Mouse (Mus musculus) midbrain, embryonic 12.5 days (tissue): ENCODE measurements around the gene Cdkal1. TPM values are rescaled to one million over a fixed set of nuclear protein-coding genes. Genes with fewer than 3 reads are reported as not detected.

Experiments used
- ATAC-seq: fragments of 200-750 bp; cut with Nextera tagmentation; 2 replicates; pipeline ENCODE4 v1.8.0; 2017; ENCODE audit warnings: low read depth, moderate TSS enrichment, moderate library complexity; ENCODE audit not compliant: low FRiP score
- H3K27ac ChIP-seq: fragments of 300-500 bp; sonication (generic); replicated peaks from 2 replicates; pipeline ENCODE4 v1.5.1; 2016; ENCODE audit warnings: mild to moderate bottlenecking
- H3K27me3 ChIP-seq: fragments of 300-500 bp; sonication (generic); 2 replicates; pipeline ENCODE4 v1.6.1; 2016; ENCODE audit warnings: mild to moderate bottlenecking
- H3K36me3 ChIP-seq: fragments of 300-500 bp; sonication (generic); 2 replicates; pipeline ENCODE4 v1.6.1; 2016
- H3K4me1 ChIP-seq: fragments of 300-500 bp; sonication (generic); 2 replicates; pipeline ENCODE4 v1.6.1; 2016
- H3K4me2 ChIP-seq: fragments of 300-500 bp; sonication (generic); replicated peaks from 2 replicates; pipeline ENCODE4 v1.6.1; 2016; ENCODE audit warnings: mild to moderate bottlenecking, moderate library complexity
- H3K4me3 ChIP-seq: fragments of 300-500 bp; sonication (generic); 2 replicates; pipeline ENCODE4 v1.5.1; 2016; ENCODE audit warnings: mild to moderate bottlenecking
- H3K9ac ChIP-seq: fragments of 300-500 bp; sonication (generic); replicated peaks from 2 replicates; pipeline ENCODE4 v1.6.1; 2016; ENCODE audit warnings: mild to moderate bottlenecking, moderate library complexity
- H3K9me3 ChIP-seq: fragments of 300-500 bp; sonication (generic); 2 replicates; pipeline ENCODE4 v1.6.1; 2016; ENCODE audit warnings: mild to moderate bottlenecking
- WGBS: fragments of 180-500 bp; shearing (Covaris S2); methylation state at CpG from one replicate; pipeline ENCODE4 v1.1.7; 2016; 5-methylcytosine and 5-hydroxymethylcytosine counted together
- polyA plus RNA-seq: library from polyadenylated mRNA; unstranded; fragments of >200 nt; fragmentation: Nextera tagmentation; extraction: Ambion mirVana; gene quantifications from 2 replicates; pipeline ENCODE4 v1.2.1, GENCODE M21; 2016

Gene Cdkal1
- polyA plus RNA-seq, 1 experiment from 2014 or later = 33.3 TPM

- 66% methylated on average over 6 of the region's 6 CpGs for WGBS
- Histone ChIP-seq H3K9me3 (no peaks in the 10 kb centered on the region), H3K4me3 (no peak overlapping the region), H3K4me1 (peaks cover 23% of the 10 kb centered on the region), H3K36me3 (no peaks in the 10 kb centered on the region), H3K4me2 (no peak overlapping the region), H3K9ac (no peak overlapping the region), H3K27ac (0 out of 2 replicates have a peak overlapping the region, but pooled peaks have one; percentile 25), H3K27me3 (no peaks in the 10 kb centered on the region)
- ATAC-seq = no peak
These were observed 655.8 kb downstream of the Cdkal1 start for GRCm38 (mm10) chr13:29199679-29200078.

DNA sequence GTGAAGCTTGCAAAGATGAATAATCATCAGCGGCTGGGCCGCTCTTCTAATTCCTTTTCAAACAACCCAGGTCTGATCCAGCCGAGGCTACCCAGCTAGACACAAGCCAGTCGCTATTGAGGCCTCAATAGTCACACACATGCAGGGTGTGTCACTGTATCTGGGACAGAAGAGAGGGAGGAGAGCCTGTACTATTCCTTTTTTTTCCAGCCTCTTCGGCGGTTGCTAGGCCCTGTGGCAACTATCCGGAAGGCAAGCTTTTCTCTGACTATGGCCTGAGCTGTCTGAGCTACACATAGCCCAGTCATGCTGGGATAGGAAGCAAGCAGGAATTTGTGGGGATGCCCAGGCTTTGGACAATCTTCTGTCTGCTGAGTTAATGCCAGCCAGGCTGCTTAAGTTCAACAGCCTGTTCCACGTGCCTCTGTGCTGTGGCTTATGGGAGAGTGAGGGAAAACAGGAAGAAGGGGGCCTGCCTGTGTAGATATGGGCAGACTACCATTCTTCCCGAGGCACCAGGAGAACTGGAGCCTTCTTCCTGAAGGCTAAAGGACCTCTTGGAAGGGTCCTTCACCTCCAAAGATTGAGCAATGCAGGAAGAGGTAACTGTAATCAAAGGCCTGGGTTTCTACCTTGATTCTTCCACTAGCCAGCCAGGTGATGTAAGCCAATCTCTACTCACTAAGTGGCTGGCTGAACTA, 658.5 kb downstream of the Cdkal1 start:
- Histone ChIP-seq H3K4me3 (no peak overlapping the region), H3K27ac (peak overlapping the region; percentile 80), H3K36me3 (no peaks in the 10 kb centered on the region), H3K9ac (peak overlapping the region; percentile 32; the same call in 1 of the 2 replicates), H3K27me3 (no peaks in the 10 kb centered on the region), H3K4me1 (peaks cover 30% of the 10 kb centered on the region), H3K9me3 (no peaks in the 10 kb centered on the region), H3K4me2 (no peak overlapping the region)
- WGBS = 17% methylated on average over 9 of the region's 9 CpGs
- peak; percentile 64 for ATAC-seq

DNA sequence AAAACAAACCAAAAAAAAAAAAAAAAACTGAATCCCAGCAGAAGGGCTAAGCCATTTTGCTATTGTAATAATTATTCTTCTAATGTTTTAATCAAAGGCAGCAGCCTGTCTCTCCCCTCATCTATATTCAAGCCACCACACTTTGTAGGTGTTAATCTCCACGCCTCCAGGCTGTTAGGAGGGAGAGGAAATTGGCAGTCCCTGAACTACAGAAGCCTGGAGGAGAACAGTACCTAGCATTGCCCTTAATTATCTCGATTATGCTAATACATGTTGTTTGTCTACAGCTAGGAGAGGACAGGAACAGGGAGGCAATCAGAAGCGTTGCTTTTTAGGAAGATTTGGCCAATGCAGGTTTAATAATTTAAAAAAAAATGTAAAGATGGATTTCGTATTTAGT, 659.8 kb downstream of the Cdkal1 start:
- peaks cover 30% of the 10 kb centered on the region for H3K4me1 ChIP-seq
- H3K4me2 ChIP-seq = no peak overlapping the region
- H3K9me3 ChIP-seq = no peaks in the 10 kb centered on the region
- 40% methylated on average over 4 of the region's 4 CpGs for WGBS
- no peak overlapping the region for H3K9ac ChIP-seq
- peak; percentile 82 for ATAC-seq
- H3K4me3 ChIP-seq = no peak overlapping the region
- peak overlapping the region; percentile 77 for H3K27ac ChIP-seq
- H3K27me3 ChIP-seq = no peaks in the 10 kb centered on the region
- no peaks in the 10 kb centered on the region for H3K36me3 ChIP-seq

- ATAC-seq = no peak
- 55% methylated on average over 4 of the region's 4 CpGs for WGBS
- Histone ChIP-seq H3K4me1 (peaks cover 30% of the 10 kb centered on the region), H3K27me3 (no peaks in the 10 kb centered on the region), H3K27ac (peak overlapping the region; percentile 85), H3K36me3 (no peaks in the 10 kb centered on the region), H3K9me3 (no peaks in the 10 kb centered on the region), H3K9ac (0 out of 2 replicates have a peak overlapping the region, but pooled peaks have one; percentile 20), H3K4me3 (no peak overlapping the region), H3K4me2 (0 out of 2 replicates have a peak overlapping the region, but pooled peaks have one; percentile 2)
These were observed 660.5 kb downstream of the Cdkal1 start for GRCm38 (mm10) chr13:29194946-29195345.

DNA sequence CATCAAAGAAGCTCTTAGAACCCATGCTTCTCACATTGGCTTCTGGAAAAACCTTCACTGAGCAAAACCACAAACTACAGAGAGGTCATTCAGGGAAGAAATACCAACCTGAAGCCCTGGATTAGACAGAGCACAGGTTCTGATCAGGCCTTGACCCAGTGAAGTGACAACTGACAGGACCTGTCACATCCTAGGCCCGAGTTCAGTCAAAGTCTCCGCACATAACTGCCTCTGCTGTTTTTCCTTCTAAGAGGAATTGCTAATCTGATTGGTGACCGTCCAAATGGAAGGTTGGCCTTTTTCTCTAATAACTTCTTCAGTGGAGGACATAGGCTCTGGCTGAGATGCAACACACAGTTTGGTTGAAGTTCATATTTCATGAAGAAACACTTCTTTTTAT, 662.8 kb downstream of the Cdkal1 start:
- Histone ChIP-seq H3K4me1 (peaks cover 30% of the 10 kb centered on the region), H3K36me3 (no peaks in the 10 kb centered on the region), H3K9me3 (no peaks in the 10 kb centered on the region), H3K4me3 (no peak overlapping the region), H3K27me3 (no peaks in the 10 kb centered on the region), H3K27ac (no peak overlapping the region), H3K9ac (no peak overlapping the region), H3K4me2 (no peak overlapping the region)
- no peak for ATAC-seq
- WGBS = 89% methylated on average over 3 of the region's 3 CpGs

DNA sequence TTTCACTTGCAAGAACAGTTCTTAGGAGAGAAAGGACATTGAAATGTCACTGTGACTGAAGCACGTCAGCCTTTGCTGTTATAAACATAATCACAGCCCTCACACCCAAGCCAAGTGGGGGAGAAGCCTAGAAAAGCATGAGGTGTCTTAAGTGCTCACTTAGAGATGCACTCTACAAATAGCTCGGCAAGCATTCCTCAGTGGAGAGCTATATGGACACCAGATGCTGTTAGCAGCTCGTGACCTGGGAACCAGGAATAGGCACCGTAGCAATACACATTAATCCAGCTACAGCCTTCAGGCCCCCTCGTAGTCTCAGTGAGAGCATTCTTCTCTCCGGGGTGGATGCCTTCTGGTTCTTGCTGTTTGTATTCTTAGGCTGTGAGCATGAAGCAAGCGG, 664.9 kb downstream of the Cdkal1 start:
- 83% methylated on average over 7 of the region's 7 CpGs for WGBS
- H3K9me3 ChIP-seq = no peaks in the 10 kb centered on the region
- H3K27me3 ChIP-seq = no peaks in the 10 kb centered on the region
- H3K4me2 ChIP-seq = no peak overlapping the region
- peaks cover 17% of the 10 kb centered on the region for H3K4me1 ChIP-seq
- no peak overlapping the region for H3K27ac ChIP-seq
- H3K4me3 ChIP-seq = no peak overlapping the region
- no peak overlapping the region for H3K9ac ChIP-seq
- no peak for ATAC-seq
- H3K36me3 ChIP-seq = no peaks in the 10 kb centered on the region

- no peaks in the 10 kb centered on the region for H3K9me3 ChIP-seq
- WGBS = 94% methylated on average over 5 of the region's 5 CpGs
These were observed 668.7 kb downstream of the Cdkal1 start for GRCm38 (mm10) chr13:29186748-29187147.

GRCm38 (mm10) chr13:29185545-29185944, 669.9 kb downstream of the Cdkal1 start:
- 68% methylated on average over 4 of the region's 4 CpGs for WGBS
- ATAC-seq = no peak
- no peak overlapping the region for H3K4me3 ChIP-seq

More at GRCm38 (mm10) chr13:29186748-29187147, 668.7 kb downstream of the Cdkal1 start:
- Histone ChIP-seq H3K27ac (no peak overlapping the region), H3K4me1 (0 out of 2 replicates have a peak, but pooled peaks cover 2% of the 10 kb centered on the region), H3K4me3 (no peak overlapping the region), H3K4me2 (no peak overlapping the region), H3K36me3 (no peaks in the 10 kb centered on the region), H3K9ac (no peak overlapping the region), H3K27me3 (no peaks in the 10 kb centered on the region)
- ATAC-seq = no peak

DNA sequence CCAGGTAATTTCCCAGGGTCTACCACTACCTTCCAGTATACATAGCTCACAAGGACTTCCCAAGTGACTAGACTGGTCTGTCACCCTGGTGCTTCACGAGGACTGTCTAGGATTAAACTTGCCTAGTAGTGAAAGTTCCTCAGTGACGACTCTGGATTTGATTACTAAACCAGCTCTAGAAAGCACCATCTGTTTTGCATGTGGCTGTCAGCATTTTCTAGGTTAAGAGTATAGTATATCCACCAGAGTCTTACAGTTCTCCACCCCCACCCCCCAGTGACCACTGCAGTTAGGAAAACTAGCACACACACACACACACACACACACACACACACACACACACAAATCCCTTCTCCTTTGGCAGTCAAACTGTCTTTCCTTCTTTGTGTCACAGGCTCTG, 670.9 kb downstream of the Cdkal1 start:
- H3K27me3 ChIP-seq = no peaks in the 10 kb centered on the region
- H3K27ac ChIP-seq = no peak overlapping the region
- no peak for ATAC-seq
- H3K36me3 ChIP-seq = no peaks in the 10 kb centered on the region
- WGBS = 81% methylated on average over 2 of the region's 2 CpGs
- no peak overlapping the region for H3K4me3 ChIP-seq
- H3K4me1 ChIP-seq = 0 out of 2 replicates have a peak, but pooled peaks cover 2% of the 10 kb centered on the region
- no peaks in the 10 kb centered on the region for H3K9me3 ChIP-seq
- no peak overlapping the region for H3K9ac ChIP-seq
- H3K4me2 ChIP-seq = no peak overlapping the region

More at GRCm38 (mm10) chr13:29185545-29185944, 669.9 kb downstream of the Cdkal1 start:
- H3K4me2 ChIP-seq = no peak overlapping the region
- H3K27ac ChIP-seq = no peak overlapping the region
- no peaks in the 10 kb centered on the region for H3K27me3 ChIP-seq
- no peaks in the 10 kb centered on the region for H3K9me3 ChIP-seq
- no peaks in the 10 kb centered on the region for H3K36me3 ChIP-seq
- H3K9ac ChIP-seq = no peak overlapping the region
- H3K4me1 ChIP-seq = 0 out of 2 replicates have a peak, but pooled peaks cover 2% of the 10 kb centered on the region

DNA sequence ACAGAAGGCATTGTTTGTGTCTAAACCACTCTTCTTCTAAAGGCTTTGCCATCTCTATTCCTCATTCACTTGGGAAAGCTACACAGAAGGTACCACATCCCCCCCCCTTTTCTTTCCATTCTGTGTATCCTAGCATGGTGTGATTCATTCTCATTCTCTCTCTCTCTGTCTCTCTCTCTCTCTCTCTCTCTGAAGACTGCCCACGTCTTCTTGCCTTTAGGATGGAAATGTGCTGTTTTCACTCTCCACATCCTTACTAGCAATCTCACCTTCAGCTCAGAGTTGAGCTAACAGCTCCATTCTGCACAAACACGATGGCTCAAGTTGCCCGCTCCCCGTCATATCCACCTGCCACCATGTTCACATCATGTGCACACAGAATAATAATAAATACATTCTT, 675.6 kb downstream of the Cdkal1 start:
- H3K9ac ChIP-seq = no peak overlapping the region
- H3K36me3 ChIP-seq = no peaks in the 10 kb centered on the region
- WGBS = 91% methylated on average over 4 of the region's 4 CpGs
- H3K9me3 ChIP-seq = no peaks in the 10 kb centered on the region
- ATAC-seq = no peak
- no peak overlapping the region for H3K4me3 ChIP-seq
- H3K4me2 ChIP-seq = no peak overlapping the region
- no peaks in the 10 kb centered on the region for H3K27me3 ChIP-seq
- H3K4me1 ChIP-seq = peaks cover 6% of the 10 kb centered on the region; the same call in 1 of the 2 replicates
- H3K27ac ChIP-seq = no peak overlapping the region

- no peaks in the 10 kb centered on the region for H3K27me3 ChIP-seq
- H3K36me3 ChIP-seq = no peaks in the 10 kb centered on the region
- H3K4me2 ChIP-seq = no peak overlapping the region
- WGBS = 90% methylated on average over 4 of the region's 4 CpGs
- no peak for ATAC-seq
- no peak overlapping the region for H3K9ac ChIP-seq
- H3K27ac ChIP-seq = no peak overlapping the region
- H3K4me1 ChIP-seq = peaks cover 6% of the 10 kb centered on the region; the same call in 1 of the 2 replicates
- no peaks in the 10 kb centered on the region for H3K9me3 ChIP-seq
- no peak overlapping the region for H3K4me3 ChIP-seq
These were observed 676.2 kb downstream of the Cdkal1 start for GRCm38 (mm10) chr13:29179260-29179659.

DNA sequence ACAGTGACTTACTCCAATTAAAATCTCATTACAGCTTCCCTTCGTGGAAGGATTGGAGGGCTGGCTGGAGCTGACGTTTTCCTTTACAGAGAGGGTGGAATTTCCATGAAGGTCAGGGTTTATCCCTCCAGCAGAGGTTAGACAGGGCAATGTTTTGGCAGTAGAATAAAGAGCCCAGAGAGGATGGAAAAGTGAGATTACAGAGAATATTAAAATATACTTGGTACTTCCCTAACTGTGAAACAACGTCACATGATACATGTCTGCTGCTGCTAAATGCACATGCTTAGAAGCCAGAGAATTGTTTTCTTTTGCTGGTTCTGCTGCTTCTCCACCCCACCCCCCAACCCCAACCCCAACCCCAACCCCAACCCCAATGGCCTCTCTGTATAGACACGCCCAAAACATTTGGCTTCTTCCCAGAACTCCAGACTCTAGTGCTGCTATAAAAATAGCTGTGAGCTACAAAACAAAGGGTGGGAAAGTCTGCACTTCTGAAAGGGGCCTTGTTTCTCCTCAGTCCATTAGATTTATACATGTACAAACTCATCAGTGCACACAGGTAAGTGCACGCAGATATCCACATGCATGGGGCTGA, 677.5 kb downstream of the Cdkal1 start:
- Histone ChIP-seq H3K4me2 (no peak overlapping the region), H3K4me1 (peaks cover 6% of the 10 kb centered on the region; the same call in 1 of the 2 replicates), H3K9me3 (no peaks in the 10 kb centered on the region), H3K27me3 (no peaks in the 10 kb centered on the region), H3K4me3 (no peak overlapping the region), H3K36me3 (no peaks in the 10 kb centered on the region), H3K27ac (no peak overlapping the region), H3K9ac (no peak overlapping the region)
- no peak for ATAC-seq
- WGBS = 58% methylated on average over 5 of the region's 5 CpGs
